Mouse (Mus musculus) limb, embryonic 14.5 days (tissue): ENCODE results near the gene Doc2g. TPM values are rescaled to one million over a fixed set of nuclear protein-coding genes. Genes with fewer than 3 reads are reported as not detected.

ENCODE experiments used
- ATAC-seq: fragments of 200-750 bp; cut with Nextera tagmentation; 2 replicates; pipeline ENCODE4 v1.8.0; 2017; ENCODE audit warnings: low read depth, moderate number of reproducible peaks, moderate TSS enrichment; ENCODE audit not compliant: low FRiP score
- DNase-seq: peaks from one replicate; pipeline ENCODE4 v3.0.0-alpha.2; 2015; ENCODE audit warnings: low spot score
- H3K27ac ChIP-seq: fragments of 300-500 bp; sonication (generic); replicated peaks from 2 replicates; pipeline ENCODE4 v1.5.1; 2014; ENCODE audit warnings: low read depth, mild to moderate bottlenecking, low read length, moderate library complexity, mixed read lengths
- H3K27me3 ChIP-seq: fragments of 300-500 bp; sonication (generic); 2 replicates; pipeline ENCODE4 v1.6.1; 2014; ENCODE audit warnings: low read length, mixed read lengths; ENCODE audit not compliant: control insufficient read depth, insufficient read depth
- H3K36me3 ChIP-seq: fragments of 300-500 bp; sonication (generic); 2 replicates; pipeline ENCODE4 v1.6.1; 2014; ENCODE audit warnings: mild to moderate bottlenecking, low read length, moderate library complexity, mixed read lengths; ENCODE audit not compliant: control insufficient read depth, insufficient read depth
- H3K4me1 ChIP-seq: fragments of 300-500 bp; sonication (generic); 2 replicates; pipeline ENCODE4 v1.6.1; 2014; ENCODE audit warnings: antibody characterized with exemption, low read length, mixed read lengths; ENCODE audit not compliant: control insufficient read depth, insufficient read depth
- H3K4me2 ChIP-seq: fragments of 300-500 bp; sonication (generic); replicated peaks from 2 replicates; pipeline ENCODE4 v1.6.1; 2014; ENCODE audit warnings: low read depth, mild to moderate bottlenecking, low read length, moderate library complexity; ENCODE audit not compliant: severe bottlenecking
- H3K4me3 ChIP-seq: fragments of 300-500 bp; sonication (generic); replicated peaks from 2 replicates; pipeline ENCODE4 v1.5.1; 2014; ENCODE audit warnings: low read length
- H3K9ac ChIP-seq: fragments of 300-500 bp; sonication (generic); 2 replicates; pipeline ENCODE4 v1.6.1; 2014; ENCODE audit warnings: mild to moderate bottlenecking, low read depth, low read length, moderate library complexity; ENCODE audit not compliant: severe bottlenecking
- H3K9me3 ChIP-seq: fragments of 300-500 bp; sonication (generic); 2 replicates; pipeline ENCODE4 v1.6.1; 2016; ENCODE audit warnings: low read length; ENCODE audit not compliant: control insufficient read depth
- POLR2A ChIP-seq: fragments of 200-500 bp; IDR thresholded peaks from 2 replicates; pipeline ENCODE4 v1.8.0; 2012; ENCODE audit warnings: inconsistent platforms, mild to moderate bottlenecking, moderate library complexity, borderline replicate concordance; ENCODE audit not compliant: insufficient read depth, insufficient read length; ENCODE audit errors: extremely low read depth
- WGBS: fragments of 180-500 bp; shearing (Covaris S2); extraction: QIAGEN DNeasy Blood & Tissue Kit; methylation state at CpG from one replicate; pipeline ENCODE4 v1.1.7; 2014; 5-methylcytosine and 5-hydroxymethylcytosine counted together
- polyA plus RNA-seq, 2 experiments: library from polyadenylated mRNA; depleted of rRNA in 1 of 2; stranded (reverse) in 1 of 2; unstranded in 1 of 2; fragments of >200 nt; fragmentation: Nextera tagmentation in 1 of 2; extraction: Ambion mirVana in 1 of 2; gene quantifications; 2 replicates each; pipeline versions ENCODE4 v1.2.1 to v1.2.3; 2012 to 2014

The Doc2g gene
- polyA plus RNA-seq, 2 experiments = 3.4 to 19.6 TPM

DNA sequence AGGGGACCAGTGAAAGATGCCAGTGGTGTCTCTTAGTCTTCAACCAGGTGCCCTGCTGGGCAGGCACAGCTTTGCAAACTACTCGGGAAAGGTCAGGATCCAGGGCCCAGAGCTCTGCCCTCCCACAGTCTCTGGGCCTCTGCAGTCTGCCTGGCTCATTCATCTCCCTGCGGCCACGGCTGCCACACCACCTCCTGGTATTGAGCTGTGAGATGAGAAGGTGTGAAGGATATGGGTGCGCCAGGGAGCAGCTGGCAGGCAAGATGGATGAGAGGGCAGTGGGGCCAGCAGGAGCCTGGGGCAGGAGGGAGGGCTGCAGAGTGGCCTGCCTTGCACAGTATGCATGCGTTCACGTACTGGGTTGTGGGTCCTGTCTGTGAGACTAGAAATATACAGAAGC, 12.3 kb upstream of the Doc2g start:
- ATAC-seq (no peak), DNase-seq (no peak)
- Histone ChIP-seq H3K9me3 (peaks cover 4% of the 10 kb centered on the region; the same call in 1 of the 2 replicates), H3K4me2 (no peak overlapping the region), H3K4me1 (peaks cover 13% of the 10 kb centered on the region), H3K4me3 (no peak overlapping the region), H3K27ac (no peak overlapping the region), H3K9ac (no peak overlapping the region), H3K27me3 (no peaks in the 10 kb centered on the region), H3K36me3 (no peaks in the 10 kb centered on the region)
- TF ChIP-seq POLR2A = no peak
- WGBS = 20% methylated on average over 6 of the region's 6 CpGs

DNA sequence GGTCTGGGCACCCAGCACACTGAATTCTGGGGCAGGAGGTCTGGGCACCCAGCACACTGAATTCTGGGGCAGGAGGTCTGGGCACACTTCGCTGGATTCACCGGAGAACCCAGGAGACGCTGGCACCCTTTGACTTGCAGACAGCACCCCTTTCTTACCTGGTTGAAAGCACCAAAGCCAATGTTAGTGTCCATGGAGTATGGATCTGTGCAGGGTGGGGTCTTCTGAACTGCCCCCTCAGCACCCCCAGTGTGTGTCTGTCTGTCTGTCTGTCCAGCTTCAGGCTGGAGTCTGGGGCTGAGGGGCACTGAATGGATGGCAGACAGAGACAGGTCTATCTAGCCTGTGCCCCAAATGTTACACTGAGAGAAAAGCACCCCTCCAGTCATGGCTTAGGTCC, 11.6 kb upstream of the Doc2g start:
- no peaks in the 10 kb centered on the region for H3K36me3 ChIP-seq
- H3K4me1 ChIP-seq = peaks cover 5% of the 10 kb centered on the region
- H3K27me3 ChIP-seq = no peaks in the 10 kb centered on the region
- H3K27ac ChIP-seq = no peak overlapping the region
- no peak for TF ChIP-seq POLR2A
- no peak overlapping the region for H3K4me2 ChIP-seq
- no peak for DNase-seq
- H3K4me3 ChIP-seq = no peak overlapping the region
- no peak overlapping the region for H3K9ac ChIP-seq
- peaks cover 4% of the 10 kb centered on the region; the same call in 1 of the 2 replicates for H3K9me3 ChIP-seq
- 94% methylated on average over 3 of the region's 3 CpGs for WGBS
- ATAC-seq = no peak

DNA sequence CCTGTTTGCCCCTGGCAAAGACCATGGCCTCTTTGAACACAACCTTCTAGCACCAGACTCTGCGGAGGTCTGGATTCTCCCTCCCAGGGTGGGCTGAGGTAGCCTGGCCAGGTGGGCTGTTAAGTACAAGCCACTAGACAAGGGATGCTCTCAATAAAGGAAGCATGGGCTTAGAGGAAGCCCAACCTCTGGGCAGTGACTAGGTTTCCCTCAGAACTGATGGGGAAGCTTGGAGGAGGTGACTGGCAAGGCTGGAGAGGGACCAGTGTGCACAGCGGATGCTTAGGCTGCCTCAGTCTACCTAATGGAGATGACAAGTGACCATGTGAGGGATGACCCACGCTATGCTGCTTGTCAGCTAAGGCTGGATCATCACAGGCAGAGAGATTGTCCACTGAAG, 11.1 kb upstream of the Doc2g start:
- WGBS = 76% methylated on average over 3 of the region's 3 CpGs
- Histone ChIP-seq H3K4me3 (no peak overlapping the region), H3K9ac (no peak overlapping the region), H3K9me3 (peaks cover 4% of the 10 kb centered on the region; the same call in 1 of the 2 replicates), H3K27me3 (no peaks in the 10 kb centered on the region), H3K4me1 (peaks cover 1% of the 10 kb centered on the region), H3K36me3 (no peaks in the 10 kb centered on the region), H3K27ac (no peak overlapping the region), H3K4me2 (no peak overlapping the region)
- DNase-seq (no peak), ATAC-seq (no peak)
- no peak for TF ChIP-seq POLR2A

DNA sequence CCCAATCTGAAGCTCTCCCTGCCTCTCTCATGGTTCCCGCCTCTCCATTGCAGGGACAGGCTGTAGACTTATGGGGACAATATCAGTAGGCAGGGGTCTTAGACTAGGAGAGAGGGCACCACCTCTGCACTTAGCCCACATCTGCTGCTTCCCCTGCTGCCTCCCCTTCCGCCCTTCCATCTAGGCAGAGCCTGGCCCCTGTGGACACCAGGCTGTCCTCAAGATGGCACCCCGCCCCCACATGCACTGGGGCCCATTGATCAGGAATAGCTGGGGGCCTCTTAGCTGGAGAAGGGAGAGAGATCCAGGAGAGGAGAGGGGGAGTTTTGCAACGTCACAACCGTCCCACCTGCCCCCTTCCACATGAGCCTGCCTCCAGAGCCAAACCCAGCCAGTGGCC, 10.7 kb upstream of the Doc2g start, which contains the start of gene Tbx10:
TSS of gene Tbx10 (plus strand) at position 337 of the 400 bp plus-strand sequence.
- DNase-seq (no peak), ATAC-seq (no peak)
- 48% methylated on average over 5 of the region's 5 CpGs for WGBS
- H3K4me3 ChIP-seq = no peak within 1 kb of the TSS
- H3K4me1 ChIP-seq = no peaks in the 10 kb centered on the region
- no peaks in the 10 kb centered on the region for H3K36me3 ChIP-seq
- TF ChIP-seq POLR2A = no peak
- no peaks in the 10 kb centered on the region for H3K27me3 ChIP-seq
- no peak within 1 kb of the TSS for H3K9ac ChIP-seq
- H3K27ac ChIP-seq = no peak within 1 kb of the TSS
- peaks cover 4% of the 10 kb centered on the region; the same call in 1 of the 2 replicates for H3K9me3 ChIP-seq
- no peak within 1 kb of the TSS for H3K4me2 ChIP-seq

DNA sequence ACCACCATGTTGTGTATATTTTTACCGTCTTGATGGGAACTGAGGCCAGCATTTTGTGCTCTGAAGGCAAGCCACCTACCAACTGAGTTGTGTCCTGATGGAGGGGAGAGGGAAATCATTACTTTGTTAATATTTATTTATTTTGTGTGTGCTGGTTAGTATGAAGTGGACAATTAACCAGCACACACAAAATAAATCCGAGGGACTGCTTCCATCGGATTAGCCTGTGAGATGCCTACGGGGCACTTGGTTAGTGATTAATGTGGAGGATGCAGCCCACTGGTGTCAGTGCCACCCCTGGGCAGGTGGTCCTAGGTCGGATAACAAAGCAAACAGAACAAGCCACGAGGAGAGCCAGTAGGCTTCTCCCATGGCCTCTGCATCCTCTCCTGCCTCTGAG, 8.2 kb upstream of the Doc2g start:
- no peaks in the 10 kb centered on the region for H3K9me3 ChIP-seq
- no peaks in the 10 kb centered on the region for H3K27me3 ChIP-seq
- no peak for TF ChIP-seq POLR2A
- no peak for ATAC-seq
- 74% methylated on average over 6 of the region's 6 CpGs for WGBS
- H3K4me1 ChIP-seq = peaks cover 4% of the 10 kb centered on the region; the same call in 1 of the 2 replicates
- H3K9ac ChIP-seq = no peak overlapping the region
- no peaks in the 10 kb centered on the region for H3K36me3 ChIP-seq
- H3K4me3 ChIP-seq = no peak overlapping the region
- no peak for DNase-seq
- H3K4me2 ChIP-seq = no peak overlapping the region
- no peak overlapping the region for H3K27ac ChIP-seq

DNA sequence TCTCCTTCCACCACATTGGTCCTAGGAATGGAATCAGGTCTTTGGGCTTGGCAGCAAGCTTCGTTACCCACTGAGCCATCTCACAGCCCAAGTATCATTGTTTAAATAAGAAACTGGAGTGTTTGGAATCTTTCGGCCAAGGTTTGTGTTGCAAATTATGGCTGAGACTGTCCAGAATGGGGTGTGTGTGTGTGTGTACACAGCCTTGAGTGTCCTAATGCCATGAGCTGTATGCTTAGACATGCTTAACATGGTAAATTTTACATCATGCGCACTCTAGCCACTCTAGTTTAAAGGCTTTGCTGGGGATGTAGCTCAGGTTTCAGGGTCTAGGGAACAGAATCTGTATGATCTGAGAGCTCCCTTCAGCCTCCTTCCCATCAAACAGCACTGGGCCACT, 7.6 kb upstream of the Doc2g start:
- no peak for TF ChIP-seq POLR2A
- H3K9me3 ChIP-seq = no peaks in the 10 kb centered on the region
- peaks cover 4% of the 10 kb centered on the region; the same call in 1 of the 2 replicates for H3K4me1 ChIP-seq
- no peaks in the 10 kb centered on the region for H3K27me3 ChIP-seq
- H3K9ac ChIP-seq = no peak overlapping the region
- no peaks in the 10 kb centered on the region for H3K36me3 ChIP-seq
- no peak for DNase-seq
- H3K4me2 ChIP-seq = no peak overlapping the region
- H3K4me3 ChIP-seq = no peak overlapping the region
- no peak overlapping the region for H3K27ac ChIP-seq
- 91% methylated on average over 3 of the region's 3 CpGs for WGBS
- no peak for ATAC-seq
